Mouse (Mus musculus): ENCODE data around the gene Edil3.

Gene Edil3

GRCm38 (mm10) chr13:89253990-89254642 lies 432.8 kb downstream of the Edil3 start:
- DNase-seq (ENCODE audit: low read depth, low spot score): no peak

GRCm38 (mm10) chr13:89256906-89257305 lies 435.6 kb downstream of the Edil3 start:
- no peak for DNase-seq (ENCODE audit: low read depth, low spot score)

- no peak for DNase-seq (ENCODE audit: low read depth, low spot score)
Measured at GRCm38 (mm10) chr13:89286696-89287305, 465.5 kb downstream of the Edil3 start.

- DNase-seq (ENCODE audit: low read depth, low spot score): no peak
Measured at GRCm38 (mm10) chr13:89288201-89288600, 466.9 kb downstream of the Edil3 start.

- DNase-seq (ENCODE audit: low read depth, low spot score): peak; percentile 24
Measured at GRCm38 (mm10) chr13:89321155-89321554, 499.9 kb downstream of the Edil3 start.

GRCm38 (mm10) chr13:89324282-89324681 lies 503.0 kb downstream of the Edil3 start:
- DNase-seq (ENCODE audit: low read depth, low spot score): no peak

GRCm38 (mm10) chr13:89334494-89334893 lies 513.2 kb downstream of the Edil3 start:
- peak; percentile 44 for DNase-seq (ENCODE audit: low read depth, low spot score)

- no peak for DNase-seq (ENCODE audit: low read depth, low spot score)
Measured at GRCm38 (mm10) chr13:89335908-89336579, 514.8 kb downstream of the Edil3 start.

- DNase-seq (ENCODE audit: low read depth, low spot score): no peak
Measured at GRCm38 (mm10) chr13:89339055-89339454, 517.8 kb downstream of the Edil3 start.

GRCm38 (mm10) chr13:89339776-89340175 lies 518.5 kb downstream of the Edil3 start:
- DNase-seq (ENCODE audit: low read depth, low spot score): no peak

- no peak for DNase-seq (ENCODE audit: low read depth, low spot score)
Measured at GRCm38 (mm10) chr13:89355234-89355633, 534.0 kb downstream of the Edil3 start.

- DNase-seq (ENCODE audit: low read depth, low spot score): no peak
Measured at GRCm38 (mm10) chr13:89358407-89358806, 537.1 kb downstream of the Edil3 start.

GRCm38 (mm10) chr13:89362274-89362673 lies 541.0 kb downstream of the Edil3 start:
- DNase-seq (ENCODE audit: low read depth, low spot score): no peak

GRCm38 (mm10) chr13:89371253-89371652 lies 550.0 kb downstream of the Edil3 start:
- DNase-seq (ENCODE audit: low read depth, low spot score): no peak

- DNase-seq (ENCODE audit: low read depth, low spot score): no peak
Measured at GRCm38 (mm10) chr13:89371656-89372240, 550.5 kb downstream of the Edil3 start.

Data from A20 (cell line).